Mouse (Mus musculus): ENCODE measurements at regions not wholly inside any gene's neighbourhood (a gene's known extent, or its start where the extent isn't known, plus 50 kb on each side); places are given as distances from the start of the nearest gene placed in this dataset.

GRCm38 (mm10) chr6:36004701-36005100, 383.2 kb upstream of the Chrm2 start:
- DNase-seq: peak; percentile 1 to 15

- DNase-seq: no peak
Measured at GRCm38 (mm10) chr6:36002090-36002489, 385.8 kb upstream of the Chrm2 start.

GRCm38 (mm10) chr6:35988891-35989290, 399.0 kb upstream of the Chrm2 start:
- DNase-seq: no peak

- DNase-seq: no peak
Measured at GRCm38 (mm10) chr6:35940071-35940470, 400.4 kb upstream of the Mtpn start.

- DNase-seq: no peak
Measured at GRCm38 (mm10) chr6:35924189-35924588, 384.5 kb upstream of the Mtpn start.

- no peak for DNase-seq
Measured at GRCm38 (mm10) chr6:35897990-35898389, 358.3 kb upstream of the Mtpn start.

- no peak for DNase-seq
Measured at GRCm38 (mm10) chr6:35895692-35896091, 356.0 kb upstream of the Mtpn start.

- no peak for DNase-seq
Measured at GRCm38 (mm10) chr6:35874671-35875070, 335.0 kb upstream of the Mtpn start.

- peak in 1 of 2 experiments; percentile 1 for DNase-seq
Measured at GRCm38 (mm10) chr6:35871388-35871787, 331.7 kb upstream of the Mtpn start.

- no peak for DNase-seq
Measured at GRCm38 (mm10) chr6:35864218-35864617, 324.5 kb upstream of the Mtpn start.

- DNase-seq: no peak
Measured at GRCm38 (mm10) chr6:35853993-35854392, 314.3 kb upstream of the Mtpn start.

- no peak for DNase-seq
Measured at GRCm38 (mm10) chr6:35816657-35817056, 277.0 kb upstream of the Mtpn start.

GRCm38 (mm10) chr6:35814476-35814875, 274.8 kb upstream of the Mtpn start:
- DNase-seq: no peak

GRCm38 (mm10) chr6:35805738-35806137, 266.1 kb upstream of the Mtpn start:
- no peak for DNase-seq

GRCm38 (mm10) chr6:35804041-35804440, 264.4 kb upstream of the Mtpn start:
- DNase-seq: no peak

GRCm38 (mm10) chr6:35779706-35780105, 240.0 kb upstream of the Mtpn start:
- DNase-seq: no peak

GRCm38 (mm10) chr6:35770907-35771306, 231.2 kb upstream of the Mtpn start:
- DNase-seq: no peak

- no peak for DNase-seq
Measured at GRCm38 (mm10) chr6:35759606-35760246, 220.0 kb upstream of the Mtpn start.

GRCm38 (mm10) chr6:35746034-35746433, 206.3 kb upstream of the Mtpn start:
- DNase-seq: no peak

- DNase-seq: no peak
Measured at GRCm38 (mm10) chr6:35705587-35705986, 165.9 kb upstream of the Mtpn start.

- no peak for DNase-seq
Measured at GRCm38 (mm10) chr6:35667062-35667461, 127.4 kb upstream of the Mtpn start.

- no peak for DNase-seq
Measured at GRCm38 (mm10) chr6:35651401-35651800, 111.7 kb upstream of the Mtpn start.

GRCm38 (mm10) chr6:35645210-35645609, 105.5 kb upstream of the Mtpn start:
- no peak for DNase-seq

GRCm38 (mm10) chr6:35640672-35641071, 101.0 kb upstream of the Mtpn start:
- peak; percentile 6 to 10 for DNase-seq

- DNase-seq: no peak
Measured at GRCm38 (mm10) chr6:35608336-35608735, 68.6 kb upstream of the Mtpn start.

All from kidney, postnatal 4 days (tissue).